Mouse (Mus musculus): ENCODE results near the gene Aplp2.

- TF ChIP-seq CTCF (conservative IDR thresholded peaks at IDR 0.05; ENCODE audit: insufficient read depth, insufficient read length, low read depth, low read length) (no peak), POLR2A (IDR thresholded peaks at IDR 0.05; ENCODE audit: low read depth, low read length) (no peak)
Measured at GRCm38 (mm10) chr9:31127876-31128465, 83.6 kb downstream of the Aplp2 start.
